Mouse (Mus musculus) forebrain, embryonic 10.5 days (tissue): ENCODE data around the gene Adamts4. TPM values are rescaled to one million over a fixed set of nuclear protein-coding genes. Genes with fewer than 3 reads are reported as not detected.
A peak's percentile ranks its signal among the peaks of the same experiment; 100 is the strongest.

Source experiments
- DNase-seq: peaks from one replicate; pipeline ENCODE4 v3.0.0-alpha.2; 2017; ENCODE audit warnings: low spot score; ENCODE audit errors: extremely low spot score
- H3K27ac ChIP-seq: fragments of 300-500 bp; sonication (generic); 2 replicates; pipeline ENCODE4 v1.5.1; 2016; ENCODE audit warnings: mild to moderate bottlenecking
- H3K27me3 ChIP-seq: fragments of 300-500 bp; sonication (generic); 2 replicates; pipeline ENCODE4 v1.6.1; 2016; ENCODE audit warnings: mild to moderate bottlenecking; ENCODE audit not compliant: poor library complexity, severe bottlenecking
- H3K36me3 ChIP-seq: fragments of 300-500 bp; sonication (generic); replicated peaks from 2 replicates; pipeline ENCODE4 v1.6.1; 2016; ENCODE audit warnings: mild to moderate bottlenecking, moderate library complexity
- H3K4me1 ChIP-seq: fragments of 300-500 bp; sonication (generic); 2 replicates; pipeline ENCODE4 v1.6.1; 2016
- H3K4me3 ChIP-seq: fragments of 300-500 bp; sonication (generic); 2 replicates; pipeline ENCODE4 v1.5.1; 2016; ENCODE audit warnings: mild to moderate bottlenecking, moderate library complexity
- H3K9me3 ChIP-seq: fragments of 300-500 bp; sonication (generic); 2 replicates; pipeline ENCODE4 v1.6.1; 2016; ENCODE audit warnings: mild to moderate bottlenecking, moderate library complexity
- WGBS: fragments of 180-500 bp; shearing (Covaris S2); methylation state at CpG from one replicate; pipeline ENCODE4 v1.1.7; 2016; 5-methylcytosine and 5-hydroxymethylcytosine counted together
- polyA plus RNA-seq: library from polyadenylated mRNA; unstranded; fragments of >200 nt; fragmentation: Nextera tagmentation; extraction: Ambion mirVana; gene quantifications from 2 replicates; pipeline ENCODE4 v1.2.1, GENCODE M21; 2016

Adamts4 gene
- polyA plus RNA-seq, 1 experiment from 2014 or later, result 9.3 TPM

DNA sequence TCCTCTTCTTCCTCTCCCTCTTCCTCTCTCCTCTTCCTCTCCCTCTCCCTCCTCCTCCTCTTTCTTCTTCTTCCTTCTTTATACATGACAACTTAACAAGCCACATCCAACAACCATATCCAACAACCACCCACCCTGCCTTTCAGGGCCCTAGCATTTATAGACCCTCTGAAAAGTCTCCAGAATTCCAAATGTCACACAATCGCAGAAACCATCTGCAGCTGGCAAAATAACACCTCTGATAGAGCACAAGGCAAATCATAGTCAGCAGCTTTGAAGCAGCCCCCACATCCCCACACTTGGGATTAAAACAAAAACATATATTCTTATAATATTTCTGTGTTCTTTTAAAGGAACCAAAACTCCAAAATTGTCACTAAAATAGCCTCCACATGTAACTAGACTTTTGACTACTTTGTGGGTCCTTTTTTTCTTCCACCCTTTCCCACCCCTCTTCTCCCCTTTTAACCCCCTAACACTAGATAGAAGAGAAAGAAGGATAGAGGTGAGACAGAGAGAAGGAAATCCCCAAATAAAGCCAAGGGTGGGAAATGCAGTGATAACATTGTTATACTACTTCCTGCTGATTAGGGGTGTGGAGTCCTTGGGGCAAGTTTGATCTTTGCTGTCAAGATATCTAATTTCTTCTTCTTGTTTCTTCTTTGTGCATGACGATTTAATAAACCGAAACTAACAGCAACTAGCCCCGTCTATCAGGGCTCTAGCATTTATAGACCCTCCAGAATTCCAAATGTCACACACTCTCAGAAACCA is 15.9 kb downstream of the Adamts4 start:
- Histone ChIP-seq H3K27me3 (no peaks in the 10 kb centered on the region), H3K27ac (no peak overlapping the region), H3K4me3 (no peak overlapping the region), H3K9me3 (no peaks in the 10 kb centered on the region), H3K4me1 (peaks cover 32% of the 10 kb centered on the region), H3K36me3 (no peaks in the 10 kb centered on the region)
- 77% methylated on average over 4 of the region's 4 CpGs for WGBS
- no peak for DNase-seq

DNA sequence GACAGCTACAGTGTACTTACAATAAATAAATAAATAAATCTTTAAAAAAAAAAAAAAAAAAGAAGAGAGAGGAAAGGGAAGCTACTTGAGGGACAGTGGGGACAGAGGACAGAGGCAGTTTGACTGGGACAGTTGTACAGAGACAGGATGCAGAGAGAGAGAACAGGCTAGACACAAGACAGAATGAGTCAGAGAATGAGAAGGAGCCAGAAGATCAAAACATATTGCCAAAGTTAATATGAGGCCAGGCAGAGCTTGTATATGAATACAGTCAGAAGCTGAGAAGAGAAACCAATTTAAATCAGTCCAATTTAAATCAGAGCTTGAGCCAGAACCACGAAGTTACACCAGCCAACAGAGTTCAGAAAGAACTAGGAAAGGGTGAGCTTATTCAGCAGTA is 18.1 kb downstream of the Adamts4 start:
- H3K4me3 ChIP-seq, result no peak overlapping the region
- 73% methylated on average over 1 of the region's 1 CpGs for WGBS

DNA sequence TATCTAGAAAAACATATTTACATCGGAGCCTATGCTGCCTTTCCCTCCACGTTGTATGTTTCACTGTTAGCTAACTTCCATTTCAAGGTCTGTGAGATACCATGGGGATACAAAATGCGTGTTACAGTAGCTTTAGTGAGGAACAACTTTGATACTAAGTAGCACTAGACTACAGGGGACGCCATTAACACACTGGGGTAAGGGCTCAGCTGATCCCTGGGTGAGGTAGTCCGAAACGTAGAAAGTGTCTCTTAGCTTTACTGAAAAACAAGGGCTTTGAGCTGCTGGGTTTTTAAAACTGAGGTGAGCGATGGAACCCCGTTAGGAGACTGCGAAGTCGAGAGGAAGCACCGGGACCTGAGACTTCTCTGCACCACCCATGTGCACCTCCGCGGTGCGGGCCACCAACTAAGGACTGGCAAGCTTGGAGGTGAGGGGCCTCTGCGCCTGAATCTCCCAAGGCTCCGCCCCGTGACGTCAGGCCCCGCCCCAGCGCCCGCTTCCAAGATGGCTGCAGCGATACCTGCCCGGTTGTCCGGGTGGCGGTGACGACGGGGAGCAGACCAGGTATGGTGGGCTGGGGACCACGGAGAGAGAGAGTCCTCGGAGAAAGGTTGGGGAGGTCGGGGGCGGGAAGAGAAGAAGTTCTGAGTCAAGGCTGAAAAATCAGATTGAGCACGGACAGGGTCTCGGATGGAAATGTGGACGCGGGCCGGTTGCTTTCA is 19.8 kb downstream of the Adamts4 start, which contains the start of gene B4galt3:
TSS of gene B4galt3 (plus strand) at position 481 of the 725 bp plus-strand sequence.
- Histone ChIP-seq H3K27ac (peak within 1 kb of the TSS; percentile 87), H3K4me1 (peaks cover 23% of the 10 kb centered on the region), H3K36me3 (peaks cover 35% of the 10 kb centered on the region), H3K9me3 (no peaks in the 10 kb centered on the region), H3K4me3 (peak within 1 kb of the TSS; percentile 86), H3K27me3 (no peaks in the 10 kb centered on the region)
- DNase-seq, result peak; percentile 96
- WGBS, result 3% methylated on average over 36 of the region's 36 CpGs

More for the DNA sequence above, 18.1 kb downstream of the Adamts4 start:
- Histone ChIP-seq H3K36me3 (peaks cover 18% of the 10 kb centered on the region), H3K27me3 (no peaks in the 10 kb centered on the region), H3K4me1 (peaks cover 28% of the 10 kb centered on the region), H3K27ac (no peak overlapping the region), H3K9me3 (no peaks in the 10 kb centered on the region)
- DNase-seq, result no peak

- no peak for DNase-seq
- Histone ChIP-seq H3K9me3 (no peaks in the 10 kb centered on the region), H3K27ac (peak overlapping the region; percentile 87), H3K36me3 (peaks cover 40% of the 10 kb centered on the region), H3K27me3 (no peaks in the 10 kb centered on the region), H3K4me3 (peak overlapping the region; percentile 86), H3K4me1 (peaks cover 23% of the 10 kb centered on the region)
- WGBS, result under 1% methylated on average over 19 of the region's 19 CpGs
Observed at GRCm38 (mm10) chr1:171270573-171270900, 20.3 kb downstream of the Adamts4 start.

GRCm38 (mm10) chr1:171271196-171271595 is 21.0 kb downstream of the Adamts4 start:
- Histone ChIP-seq H3K27ac (no peak overlapping the region), H3K27me3 (no peaks in the 10 kb centered on the region), H3K4me3 (peak overlapping the region; percentile 86), H3K9me3 (no peaks in the 10 kb centered on the region), H3K36me3 (peaks cover 46% of the 10 kb centered on the region), H3K4me1 (peaks cover 23% of the 10 kb centered on the region)
- WGBS, result 60% methylated on average over 9 of the region's 9 CpGs
- no peak for DNase-seq

GRCm38 (mm10) chr1:171271622-171272021 is 21.4 kb downstream of the Adamts4 start:
- H3K36me3 ChIP-seq, result peaks cover 51% of the 10 kb centered on the region
- no peaks in the 10 kb centered on the region for H3K27me3 ChIP-seq
- H3K27ac ChIP-seq, result no peak overlapping the region
- no peak for DNase-seq
- 75% methylated on average over 10 of the region's 10 CpGs for WGBS
- H3K4me3 ChIP-seq, result peak overlapping the region; percentile 86; the same call in 1 of the 2 replicates
- H3K4me1 ChIP-seq, result peaks cover 23% of the 10 kb centered on the region
- no peaks in the 10 kb centered on the region for H3K9me3 ChIP-seq

GRCm38 (mm10) chr1:171272086-171272485 is 21.9 kb downstream of the Adamts4 start:
- DNase-seq, result no peak
- peaks cover 55% of the 10 kb centered on the region for H3K36me3 ChIP-seq
- H3K4me3 ChIP-seq, result peak overlapping the region; percentile 86; the same call in 1 of the 2 replicates
- 93% methylated on average over 3 of the region's 3 CpGs for WGBS
- H3K27me3 ChIP-seq, result no peaks in the 10 kb centered on the region
- no peaks in the 10 kb centered on the region for H3K9me3 ChIP-seq
- H3K4me1 ChIP-seq, result peaks cover 23% of the 10 kb centered on the region
- H3K27ac ChIP-seq, result no peak overlapping the region

DNA sequence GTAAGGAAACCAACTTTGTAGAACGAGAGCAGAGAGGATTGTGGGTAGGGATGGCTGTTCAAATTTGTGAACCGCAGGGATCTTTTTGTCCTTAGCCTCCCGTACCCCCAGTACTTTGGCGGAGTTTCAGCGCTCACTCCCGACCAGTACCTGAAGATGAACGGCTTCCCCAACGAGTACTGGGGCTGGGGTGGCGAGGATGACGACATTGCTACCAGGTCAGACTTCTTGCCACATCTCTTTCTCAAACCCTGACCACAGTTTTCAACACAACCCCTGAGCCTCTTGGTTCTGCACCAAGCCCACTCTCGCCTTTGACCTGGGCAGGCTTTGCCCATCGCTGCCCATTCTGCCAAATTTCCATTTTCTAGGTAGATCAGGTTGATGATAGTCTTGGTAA is 23.9 kb downstream of the Adamts4 start:
- Histone ChIP-seq H3K27me3 (no peaks in the 10 kb centered on the region), H3K4me1 (peaks cover 26% of the 10 kb centered on the region), H3K27ac (no peak overlapping the region), H3K4me3 (no peak overlapping the region), H3K9me3 (no peaks in the 10 kb centered on the region), H3K36me3 (peaks cover 76% of the 10 kb centered on the region)
- DNase-seq, result no peak
- WGBS, result 94% methylated on average over 12 of the region's 12 CpGs

DNA sequence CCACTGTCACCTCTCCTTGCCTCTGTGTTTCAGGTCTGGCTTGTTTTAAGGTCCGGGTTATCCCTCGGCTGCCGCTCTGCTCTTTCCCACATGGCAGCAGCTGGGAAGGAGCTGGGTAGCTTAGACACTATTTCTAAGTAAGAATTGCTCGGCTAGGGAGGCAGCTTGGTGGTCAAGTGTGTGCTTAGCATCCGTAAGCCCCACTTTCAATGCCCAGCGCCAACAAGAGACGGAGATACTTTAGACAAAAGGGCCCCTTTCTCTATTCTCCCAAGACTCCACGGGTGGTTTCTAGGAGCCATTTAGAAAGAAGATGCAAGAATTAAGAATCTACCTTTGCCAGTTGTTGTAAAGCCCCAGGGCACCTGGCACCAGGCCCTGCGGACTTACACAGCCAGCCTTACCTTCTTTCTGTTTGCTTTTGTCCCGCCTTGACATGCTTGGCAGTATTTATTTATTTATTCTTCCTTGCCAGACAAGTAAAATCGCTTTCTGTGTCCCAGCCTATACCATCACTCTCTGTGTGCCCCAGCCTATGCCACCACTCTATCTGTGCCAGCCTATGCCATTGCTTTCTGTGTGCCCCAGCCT is 25.0 kb downstream of the Adamts4 start:
- Histone ChIP-seq H3K9me3 (no peaks in the 10 kb centered on the region), H3K4me3 (no peak overlapping the region), H3K4me1 (peaks cover 30% of the 10 kb centered on the region), H3K27me3 (no peaks in the 10 kb centered on the region), H3K36me3 (peaks cover 80% of the 10 kb centered on the region), H3K27ac (no peak overlapping the region)
- no peak for DNase-seq
- WGBS, result 85% methylated on average over 11 of the region's 11 CpGs

GRCm38 (mm10) chr1:171276110-171276748 is 26.0 kb downstream of the Adamts4 start:
- no peak overlapping the region for H3K4me3 ChIP-seq
- WGBS, result 97% methylated on average over 14 of the region's 14 CpGs
- H3K27ac ChIP-seq, result no peak overlapping the region
- no peak for DNase-seq
- H3K27me3 ChIP-seq, result no peaks in the 10 kb centered on the region
- peaks cover 28% of the 10 kb centered on the region for H3K4me1 ChIP-seq
- peaks cover 80% of the 10 kb centered on the region for H3K36me3 ChIP-seq
- no peaks in the 10 kb centered on the region for H3K9me3 ChIP-seq

DNA sequence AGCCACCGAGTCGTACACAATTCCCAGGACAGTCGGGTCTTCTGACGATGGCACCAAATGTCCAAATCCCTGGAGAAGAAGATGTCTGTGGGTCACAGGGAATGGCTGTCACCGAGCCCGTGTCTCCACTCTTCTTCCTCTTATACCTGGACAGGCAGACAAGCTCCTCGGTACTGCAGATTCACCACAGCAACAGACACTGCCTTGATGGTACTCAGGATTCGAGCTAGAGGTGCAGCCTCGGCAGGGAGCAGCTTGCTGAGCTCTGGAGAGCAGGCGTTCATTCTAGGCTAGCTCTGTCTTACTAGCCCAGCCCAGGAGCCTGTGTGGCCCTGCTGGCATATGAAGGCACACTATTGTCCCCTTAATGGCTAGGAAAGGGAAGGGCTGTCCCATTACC is 27.5 kb downstream of the Adamts4 start:
- Histone ChIP-seq H3K4me3 (no peak overlapping the region), H3K27me3 (no peaks in the 10 kb centered on the region), H3K9me3 (no peaks in the 10 kb centered on the region), H3K36me3 (peaks cover 76% of the 10 kb centered on the region), H3K27ac (no peak overlapping the region), H3K4me1 (peaks cover 31% of the 10 kb centered on the region)
- WGBS, result 84% methylated on average over 10 of the region's 10 CpGs
- no peak for DNase-seq

GRCm38 (mm10) chr1:171278436-171278835 is 28.2 kb downstream of the Adamts4 start:
- Histone ChIP-seq H3K27ac (no peak overlapping the region), H3K4me3 (no peak overlapping the region; the same call in 1 of the 2 replicates), H3K36me3 (peaks cover 76% of the 10 kb centered on the region), H3K4me1 (peaks cover 31% of the 10 kb centered on the region), H3K9me3 (no peaks in the 10 kb centered on the region), H3K27me3 (no peaks in the 10 kb centered on the region)
- 96% methylated on average over 8 of the region's 8 CpGs for WGBS
- DNase-seq, result no peak
